8 mouse cellular contexts compared by ENCODE assay signal in the genomic region with DNA sequence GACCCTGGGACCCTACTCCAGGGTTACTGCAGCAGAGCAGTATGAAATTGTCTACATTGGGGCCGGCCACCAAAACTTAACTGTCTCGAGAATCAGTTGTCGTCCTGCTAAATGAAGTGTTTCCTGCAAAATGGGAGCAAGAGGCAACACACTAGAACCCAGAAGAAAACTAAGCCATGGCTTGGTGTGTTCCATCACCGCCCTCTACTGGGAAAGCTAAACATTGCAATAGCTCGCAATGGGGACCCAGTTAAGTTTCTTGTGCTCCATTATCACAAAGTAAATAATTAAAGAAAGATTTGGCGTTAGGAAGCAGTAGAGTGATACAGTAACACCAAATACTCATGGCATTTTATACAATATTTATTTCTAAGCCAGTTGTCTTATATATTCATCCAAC.
DNase-seq lines count a peak whose midpoint lies in the region; ATAC-seq and TF ChIP-seq lines count a peak whose summit lies in the region.

No protein-coding gene starts in this region.

- no peak overlapping the region for H3K9ac ChIP-seq in heart, adult 2 months (ENCODE audit: low read depth, low read length)
- H3K9ac ChIP-seq in heart, embryonic 12.5 days: no peak overlapping the region

- peak; percentile 79 for TF ChIP-seq CTCF in heart, adult 2 months (IDR thresholded peaks at IDR 0.05)

- no peak overlapping the region for H3K27ac ChIP-seq in heart, adult 2 months
- H3K27ac ChIP-seq in heart, embryonic 12.5 days (ENCODE audit: poor library complexity, severe bottlenecking): no peak overlapping the region

- TF ChIP-seq POLR2A in heart, adult 2 months (IDR thresholded peaks at IDR 0.05; ENCODE audit: insufficient read depth, low read depth, low read length): no peak

- no peak overlapping the region for H3K4me3 ChIP-seq in heart, adult 2 months
- no peak overlapping the region for H3K4me3 ChIP-seq in heart, embryonic 12.5 days

- peak in 1 of 2 experiments; percentile 15 for DNase-seq in heart, adult 2 months
- peak; percentile 5 for DNase-seq in c-Kit-positive CD71-positive TER-119-positive erythroid progenitor cells, embryonic 14.5 days (ENCODE audit: low spot score)
- DNase-seq in layer of hippocampus, postnatal 36 days: peak; percentile 42 to 65
- DNase-seq in thymus, postnatal 4 days: peak; percentile 80

- H3K4me1 ChIP-seq in heart, adult 2 months (ENCODE audit: control insufficient read depth, insufficient read depth, low read length): no peaks in the 10 kb centered on the region
- H3K4me1 ChIP-seq in heart, embryonic 12.5 days (replicated peaks): peaks cover 5% of the 10 kb centered on the region

- no peak for ATAC-seq in heart, embryonic 12.5 days (ENCODE audit: insufficient number of reproducible peaks, low FRiP score)
- ATAC-seq in CD4-positive, CD25-positive, alpha-beta regulatory T cell, adult 4 months: peak; percentile 78
- peak; percentile 74 for ATAC-seq in granulocyte monocyte progenitor cell, adult 5-6 weeks (replicated peaks; ENCODE audit: poor library complexity, severe bottlenecking)
- peak; percentile 86 for ATAC-seq in megakaryocyte progenitor cell, adult 5-6 weeks (replicated peaks; ENCODE audit: poor library complexity)

- no peak overlapping the region for H3K4me2 ChIP-seq in heart, embryonic 12.5 days

- no peaks in the 10 kb centered on the region for H3K79me2 ChIP-seq in heart, adult 2 months (replicated peaks; ENCODE audit: control insufficient read depth, insufficient read depth, low read length)

- H3K27me3 ChIP-seq in heart, adult 2 months (ENCODE audit: control insufficient read depth, insufficient read depth, low read length): no peaks in the 10 kb centered on the region
- H3K27me3 ChIP-seq in heart, embryonic 12.5 days (replicated peaks): no peaks in the 10 kb centered on the region

- intact Hi-C loops in heart, adult 2 months (cut with DNase I): loop anchor here (1.0 to 2.0 kb wide), 2 partner anchors 73 to 219 kb away; no protein-coding TSS in a partner anchor

- no peaks in the 10 kb centered on the region for H3K9me3 ChIP-seq in heart, embryonic 12.5 days (replicated peaks)

- H3K36me3 ChIP-seq in heart, adult 2 months (ENCODE audit: control insufficient read depth, insufficient read depth, low read length): no peaks in the 10 kb centered on the region
- H3K36me3 ChIP-seq in heart, embryonic 12.5 days: no peaks in the 10 kb centered on the region

- TF ChIP-seq EP300 in heart, adult 2 months (IDR thresholded peaks at IDR 0.05; ENCODE audit: insufficient read depth, low read depth, low read length): no peak

- WGBS in heart, adult 2 months: 8% methylated on average over 6 of the region's 6 CpGs
- WGBS in heart, embryonic 12.5 days: 11% methylated on average over 6 of the region's 6 CpGs
